Mouse (Mus musculus) CH12.LX (cell line): ENCODE results near the gene Aym1. TPM values are rescaled to one million over a fixed set of nuclear protein-coding genes. Genes with fewer than 3 reads are reported as not detected.
"Not testable (repeated sequence)": the region's sequence is repeated elsewhere in the genome, so short reads cannot be mapped to it uniquely, and the experiment has no call there.

Experiments used
- DNase-seq: peaks from one replicate; pipeline ENCODE4 v3.0.0-alpha.2; 2013; ENCODE audit errors: extremely low read depth
- H3K27ac ChIP-seq: 2 replicates; pipeline ENCODE4 v1.5.1; 2012; ENCODE audit warnings: low read depth, mild to moderate bottlenecking, control low read depth, moderate library complexity; ENCODE audit not compliant: insufficient read depth
- H3K27me3 ChIP-seq: replicated peaks from 2 replicates; pipeline ENCODE3; 2012; ENCODE audit warnings: inconsistent platforms
- H3K36me3 ChIP-seq, 2 experiments: replicated peaks in 1 of 2; 2 replicates each; pipeline versions ENCODE3 to v1.6.1; 2012; ENCODE audit warnings: inconsistent platforms in 1 of 2, low read length in 1 of 2, mild to moderate bottlenecking in 1 of 2, mixed read lengths in 1 of 2, moderate library complexity in 1 of 2; ENCODE audit not compliant: control insufficient read depth in 1 of 2, insufficient read depth in 1 of 2
- H3K4me1 ChIP-seq, 2 experiments: 2 replicates each; pipeline ENCODE4 v1.6.1; 2012; ENCODE audit warnings: inconsistent platforms in 1 of 2, moderate library complexity in 1 of 2; ENCODE audit not compliant: insufficient read depth in 2 of 2, control insufficient read depth in 1 of 2
- H3K4me2 ChIP-seq: 2 replicates; pipeline ENCODE4 v1.6.1; 2012; ENCODE audit warnings: low read depth, mild to moderate bottlenecking, control low read depth; ENCODE audit not compliant: poor library complexity, insufficient read depth, severe bottlenecking
- H3K4me3 ChIP-seq, 3 experiments: fragments of 150-350 bp in 1 of 3; sonication (generic) in 1 of 3; replicated peaks in 1 of 3; 2 replicates each; pipeline versions ENCODE3 to v1.5.1; 2011 to 2012; ENCODE audit warnings: low read depth in 2 of 3, low read length in 2 of 3, mild to moderate bottlenecking in 2 of 3, moderate library complexity in 2 of 3, control low read depth in 1 of 3, improper control_type of control experiment in 1 of 3, inconsistent platforms in 1 of 3, mixed read lengths in 1 of 3; ENCODE audit not compliant: poor library complexity in 1 of 3
- H3K79me2 ChIP-seq: replicated peaks from 2 replicates; pipeline ENCODE4 v1.6.1; 2012; ENCODE audit warnings: mild to moderate bottlenecking, moderate library complexity; ENCODE audit not compliant: control insufficient read depth, poor library complexity, insufficient read depth, severe bottlenecking; ENCODE audit errors: extremely low read depth
- H3K9ac ChIP-seq: 2 replicates; pipeline ENCODE4 v1.6.1; 2012; ENCODE audit warnings: low read depth, mild to moderate bottlenecking, control low read depth, moderate library complexity; ENCODE audit not compliant: insufficient read depth
- H3K9me3 ChIP-seq: replicated peaks from 2 replicates; pipeline ENCODE3; 2012; ENCODE audit warnings: low read length, inconsistent platforms, mixed read lengths
- CHD1 ChIP-seq: IDR thresholded peaks from 2 replicates; pipeline ENCODE4 v1.6.1; 2012; ENCODE audit warnings: low read depth, low read length, improper control_type of control experiment, inconsistent platforms
- CTCF ChIP-seq, 2 experiments: IDR thresholded peaks in 1 of 2; conservative IDR thresholded peaks in 1 of 2; 2 replicates each; pipeline ENCODE4 v1.5.1; 2011 to 2012; ENCODE audit warnings: low read depth in 2 of 2, low read length in 2 of 2, improper control_type of control experiment in 1 of 2, inconsistent platforms in 1 of 2, mild to moderate bottlenecking in 1 of 2, moderate library complexity in 1 of 2
- HCFC1 ChIP-seq: IDR thresholded peaks from 2 replicates; pipeline ENCODE4 v1.6.1; 2012; ENCODE audit warnings: low read depth, mild to moderate bottlenecking, inconsistent platforms, low read length, improper control_type of control experiment
- JUND ChIP-seq: conservative IDR thresholded peaks from 2 replicates; pipeline ENCODE4 v1.6.1; 2011; ENCODE audit warnings: low read depth, low read length, improper control_type of control experiment
- MAFK ChIP-seq: IDR thresholded peaks from 2 replicates; pipeline ENCODE4 v1.6.1; 2011; ENCODE audit warnings: low read length, improper control_type of control experiment; ENCODE audit not compliant: insufficient replicate concordance
- MYC ChIP-seq: IDR thresholded peaks from 2 replicates; pipeline ENCODE4 v1.6.1; 2011; ENCODE audit warnings: low read depth, mild to moderate bottlenecking, improper control_type of control experiment, low read length
- NRF1 ChIP-seq: IDR thresholded peaks from 2 replicates; pipeline ENCODE4 v1.6.1; 2014; ENCODE audit warnings: low read depth, mild to moderate bottlenecking, inconsistent platforms, low read length, improper control_type of control experiment, moderate library complexity
- RCOR1 ChIP-seq: conservative IDR thresholded peaks from 2 replicates; pipeline ENCODE4 v1.6.1; 2012; ENCODE audit warnings: low read depth, mild to moderate bottlenecking, inconsistent platforms, low read length, improper control_type of control experiment
- TBP ChIP-seq: conservative IDR thresholded peaks from 2 replicates; pipeline ENCODE4 v1.6.1; 2011; ENCODE audit warnings: low read depth, low read length, improper control_type of control experiment
- USF1 ChIP-seq: IDR thresholded peaks from 2 replicates; pipeline ENCODE4 v1.6.1; 2014; ENCODE audit warnings: low read depth, mild to moderate bottlenecking, inconsistent platforms, low read length, improper control_type of control experiment
- USF2 ChIP-seq: conservative IDR thresholded peaks from 2 replicates; pipeline ENCODE4 v1.6.1; 2011; ENCODE audit warnings: low read depth, low read length, improper control_type of control experiment
- ZKSCAN1 ChIP-seq: IDR thresholded peaks from 2 replicates; pipeline ENCODE4 v1.6.1; 2012; ENCODE audit warnings: low read depth, inconsistent platforms, low read length, improper control_type of control experiment, borderline replicate concordance
- dilution Hi-C: fragments of 300-500 bp; cut with MboI; formaldehyde crosslinking; loops from 2 replicates; pipeline ENCODE4 v1.14.3; 2020; ENCODE audit warnings: low sequenced_read_pairs; ENCODE audit not compliant: extremely low pct_unique_long_range_greater_than_20kb, extremely low pct_ligation_motif_present
- in situ Hi-C: fragments of 300-500 bp; cut with MboI; formaldehyde crosslinking; loops from 3 replicates; pipeline ENCODE4 v1.14.3; 2019; ENCODE audit warnings: low sequenced_read_pairs, low pct_ligation_motif_present, low pct_unique_long_range_greater_than_20kb, mixed read lengths
- polyA plus RNA-seq: library from polyadenylated mRNA; unstranded; fragments of >175 nt; gene quantifications from 2 replicates; pipeline ENCODE4 v1.2.1, GENCODE M21; 2012; ENCODE audit warnings: low read depth; ENCODE audit not compliant: insufficient read length
- total RNA-seq, 2 experiments: library from RNA; depleted of rRNA; stranded (reverse); fragments of 300-350 nt in 1 of 2; fragments of >200 nt in 1 of 2; gene quantifications; 2 replicates each; pipeline ENCODE4 v1.2.3; 2012 to 2014

Aym1 gene
- total and polyA plus RNA-seq, 3 experiments: not detected

GRCm38 (mm10) chr5:113345781-113346180, 11.3 kb upstream of the Aym1 start:
- Histone ChIP-seq H3K27me3 (peaks cover 34% of the 10 kb centered on the region), H3K4me1 (no peaks in the 10 kb centered on the region), H3K36me3 (no peaks in the 10 kb centered on the region), H3K4me2 (no peak overlapping the region), H3K79me2 (no peaks in the 10 kb centered on the region), H3K4me3 (no peak overlapping the region), H3K27ac (no peak overlapping the region), H3K9ac (no peak overlapping the region), H3K9me3 (no peaks in the 10 kb centered on the region)
- in situ Hi-C loops (no loop called here), dilution Hi-C loops (no loop called here)
- DNase-seq: no peak
- TF ChIP-seq JUND (no peak), USF2 (no peak), NRF1 (no peak), MAFK (no peak), TBP (no peak)

- H3K36me3 ChIP-seq, H3K9me3 ChIP-seq, H3K9ac ChIP-seq, H3K4me1 ChIP-seq, dilution Hi-C loops, H3K4me2 ChIP-seq, DNase-seq, H3K27ac ChIP-seq, in situ Hi-C loops, H3K4me3 ChIP-seq, H3K79me2 ChIP-seq: not testable (repeated sequence)
- H3K27me3 ChIP-seq: peaks cover 36% of the 10 kb centered on the region
Observed at GRCm38 (mm10) chr5:113346651-113347050, 10.4 kb upstream of the Aym1 start.

- H3K4me3 ChIP-seq: no peak overlapping the region
- H3K27me3 ChIP-seq: peaks cover 40% of the 10 kb centered on the region
- in situ Hi-C loops: no loop called here
Observed at GRCm38 (mm10) chr5:113347593-113347992, 9.5 kb upstream of the Aym1 start.

GRCm38 (mm10) chr5:113348597-113348996, 8.5 kb upstream of the Aym1 start:
- H3K9me3 ChIP-seq: no peaks in the 10 kb centered on the region
- no peak overlapping the region for H3K27ac ChIP-seq
- H3K79me2 ChIP-seq: no peaks in the 10 kb centered on the region
- H3K36me3 ChIP-seq: no peaks in the 10 kb centered on the region
- no peaks in the 10 kb centered on the region for H3K4me1 ChIP-seq
- no peak for DNase-seq
- TF ChIP-seq RCOR1: no peak
- TF ChIP-seq HCFC1: no peak
- TF ChIP-seq CTCF (conservative IDR thresholded peaks at IDR 0.05 in 1 of 2, IDR thresholded peaks at IDR 0.05 in 1 of 2; ENCODE audit: low read depth in 2 of 2, low read length in 2 of 2): peak in 1 of 2 experiments; percentile 19; a peak in 2 of 4 replicates
- peaks cover 48% of the 10 kb centered on the region for H3K27me3 ChIP-seq
- H3K4me2 ChIP-seq: no peak overlapping the region
- no peak overlapping the region for H3K9ac ChIP-seq
- no peak overlapping the region for H3K4me3 ChIP-seq
- in situ Hi-C loops: no loop called here
- dilution Hi-C loops: no loop called here

More at GRCm38 (mm10) chr5:113347593-113347992, 9.5 kb upstream of the Aym1 start:
- dilution Hi-C loops: no loop called here
- Histone ChIP-seq H3K36me3 (no peaks in the 10 kb centered on the region), H3K79me2 (no peaks in the 10 kb centered on the region), H3K9me3 (no peaks in the 10 kb centered on the region), H3K27ac (no peak overlapping the region), H3K4me2 (no peak overlapping the region), H3K9ac (no peak overlapping the region), H3K4me1 (no peaks in the 10 kb centered on the region)
- TF ChIP-seq CHD1 (no peak), MYC (no peak), ZKSCAN1 (no peak), USF2 (no peak), USF1 (no peak)
- no peak for DNase-seq
